Comparison of ENCODE assay signal across 13 mouse cellular contexts in genomic region chr9:88710910-88711438, GRCm38 (mm10). TPM values are rescaled to one million over a fixed set of nuclear protein-coding genes. Genes with fewer than 3 reads are reported as not detected.
DNase-seq lines count a peak whose midpoint lies in the region; ATAC-seq and TF ChIP-seq lines count a peak whose summit lies in the region.
"Not testable (repeated sequence)": the region's sequence is repeated elsewhere in the genome, so short reads cannot be mapped to it uniquely, and the experiment has no call there.
"Had no signal": no experiment of that assay in that cellular context is flagged by ENCODE, and none has a peak within 500 bp of the region (broad histone marks: within the 10 kb centered on the region; RNA-seq: fewer than 3 reads in every experiment).

No protein-coding gene starts in this region.

- not testable (repeated sequence) for H3K36me3 ChIP-seq in liver, embryonic 11.5 days (ENCODE audit: control insufficient read depth, insufficient read depth, low read length); liver, embryonic 15.5 days (replicated peaks); liver, postnatal 0 days (replicated peaks; ENCODE audit: insufficient read depth, low read length)

- ATAC-seq in liver, embryonic 11.5 days (replicated peaks; ENCODE audit: low FRiP score): peak; percentile 18; the same call in 1 of the 2 replicates
- ATAC-seq in liver, embryonic 15.5 days (ENCODE audit: insufficient read depth): peak; percentile 39
- peak; percentile 73 for ATAC-seq in liver, postnatal 0 days

- not testable (repeated sequence) for TF ChIP-seq EP300 in liver, postnatal 0 days (IDR thresholded peaks at IDR 0.05; ENCODE audit: low read depth)

- not testable (repeated sequence) for H3K9me3 ChIP-seq in liver, embryonic 11.5 days (ENCODE audit: control insufficient read depth, low read length); liver, embryonic 15.5 days (replicated peaks); liver, postnatal 0 days (ENCODE audit: low read length)

- H3K4me1 ChIP-seq in liver, embryonic 11.5 days (replicated peaks; ENCODE audit: control insufficient read depth, insufficient read depth, low read length); liver, embryonic 15.5 days (replicated peaks); liver, postnatal 0 days (ENCODE audit: insufficient read depth): not testable (repeated sequence)

- peak; percentile 9 for DNase-seq in adrenal gland, adult 2 months
- DNase-seq in heart, adult 11 months: peak; percentile 89
- not testable (repeated sequence) for DNase-seq in liver, embryonic 11.5 days (ENCODE audit: low spot score); liver, postnatal 0 days

- not testable (repeated sequence) for H3K4me2 ChIP-seq in liver, embryonic 11.5 days; liver, embryonic 15.5 days; liver, postnatal 0 days (ENCODE audit: low read depth, low read length)

- H3K27ac ChIP-seq in liver, embryonic 11.5 days (ENCODE audit: low read depth, low read length); liver, embryonic 15.5 days (replicated peaks): not testable (repeated sequence)
- H3K27ac ChIP-seq in liver, postnatal 0 days (ENCODE audit: low read depth): peak overlapping the region; percentile 82

- not testable (repeated sequence) for H3K27me3 ChIP-seq in liver, embryonic 11.5 days (replicated peaks; ENCODE audit: control insufficient read depth, insufficient read depth, low read length); liver, embryonic 15.5 days; liver, postnatal 0 days (ENCODE audit: insufficient read depth, low read length)

- not testable (repeated sequence) for H3K9ac ChIP-seq in liver, embryonic 11.5 days (ENCODE audit: low read depth, low read length); liver, embryonic 15.5 days; liver, postnatal 0 days (replicated peaks)

- TF ChIP-seq CTCF in liver, postnatal 0 days (IDR thresholded peaks at IDR 0.05; ENCODE audit: low read depth): not testable (repeated sequence)

- H3K4me3 ChIP-seq in liver, embryonic 11.5 days (ENCODE audit: low read depth, low read length); liver, embryonic 15.5 days (replicated peaks); liver, postnatal 0 days (ENCODE audit: low read depth, low read length): not testable (repeated sequence)

- 74% methylated on average over 4 of the region's 5 CpGs for WGBS in liver, embryonic 11.5 days
- 51% methylated on average over 4 of the region's 5 CpGs for WGBS in liver, embryonic 15.5 days (ENCODE audit: insufficient replicate concordance)
- 81% methylated on average over 4 of the region's 5 CpGs for WGBS in liver, postnatal 0 days (ENCODE audit: insufficient replicate concordance)

RNA-seq across cellular contexts. Expression of gene Mthfsl, which starts 9.1 kb away (rescaled TPM):
- 10 to 100 TPM; 38.8 to 39.8 TPM for total RNA-seq in adrenal gland, adult 2 months (2021)
- polyA plus RNA-seq in adrenal gland, adult 2 months (2012; rRNA removed): 4.7 and 4.9 TPM in 2 replicates
- polyA plus RNA-seq in liver, embryonic 11.5 days (2014; fragmentation: Nextera tagmentation; extraction: Ambion mirVana): 30.7 and 33.4 TPM in 2 replicates
- polyA plus RNA-seq in liver, embryonic 15.5 days (2015; fragmentation: Nextera tagmentation; extraction: Ambion mirVana): 25.7 and 26.9 TPM in 2 replicates
- 50.3 and 50.6 TPM in 2 replicates for polyA plus RNA-seq in liver, postnatal 0 days (2015; fragmentation: Nextera tagmentation; extraction: Ambion mirVana)

RNA-seq across cellular contexts. Expression of gene Bcl2a1d, which starts 20.7 kb away (rescaled TPM):
- total RNA-seq in adrenal gland, adult 2 months (2021): 1 to 10 TPM in 1 of 2 experiments, under 1 TPM in 1; 0.89 to 2.2 TPM
- polyA plus RNA-seq in adrenal gland, adult 2 months (2012; rRNA removed): 0.30 and 0.73 TPM in 2 replicates
- polyA plus RNA-seq in liver, embryonic 11.5 days (2014; fragmentation: Nextera tagmentation; extraction: Ambion mirVana): 0.29 TPM in 1 of 2 replicates, not detected in the other
- 0.26 TPM in 1 of 2 replicates, not detected in the other for polyA plus RNA-seq in liver, embryonic 15.5 days (2015; fragmentation: Nextera tagmentation; extraction: Ambion mirVana)
- 0.98 and 1.0 TPM in 2 replicates for polyA plus RNA-seq in liver, postnatal 0 days (2015; fragmentation: Nextera tagmentation; extraction: Ambion mirVana)
- total RNA-seq: adrenal gland, postnatal 25 days had no signal
- polyA plus RNA-seq: cortical plate, adult 2 months; embryonic facial prominence, embryonic 10.5 days; embryonic facial prominence, embryonic 12.5 days; forebrain, embryonic 11.5 days; forebrain, embryonic 13.5 days; forebrain, embryonic 15.5 days; forebrain, postnatal 0 days had no signal

Comparison
In these comparisons a context has a peak if more than half of its experiments do, and no peak if none do; other contexts are left out.
1. ATAC-seq: peak in every context shown above with its lines; median percentile 73 in liver, postnatal 0 days; 39 in liver, embryonic 15.5 days; 18 in liver, embryonic 11.5 days.